In genomic region chr11:102053183-102053582, GRCm38 (mm10) we compare ENCODE assay signal across 15 mouse cellular contexts. TPM values are rescaled to one million over a fixed set of nuclear protein-coding genes. Genes with fewer than 3 reads are reported as not detected.
DNase-seq lines count a peak whose midpoint lies in the region; ATAC-seq and TF ChIP-seq lines count a peak whose summit lies in the region.
"Had no signal": no experiment of that assay in that cellular context is flagged by ENCODE, and none has a peak within 500 bp of the region (broad histone marks: within the 10 kb centered on the region; RNA-seq: fewer than 3 reads in every experiment).

No protein-coding gene starts in this region.

- peaks cover 8% of the 10 kb centered on the region; the same call in 1 of the 2 replicates for H3K4me1 ChIP-seq in liver, adult 2 months (ENCODE audit: control insufficient read depth, insufficient read depth, low read length)
- H3K4me1 ChIP-seq in liver, embryonic 11.5 days (replicated peaks; ENCODE audit: control insufficient read depth, insufficient read depth, low read length) = no peaks in the 10 kb centered on the region
- H3K4me1 ChIP-seq in midbrain, embryonic 15.5 days = no peaks in the 10 kb centered on the region
- H3K4me1 ChIP-seq: embryonic facial prominence, embryonic 13.5 days; forebrain, embryonic 15.5 days; limb, embryonic 13.5 days had no signal

- no peaks in the 10 kb centered on the region for H3K9me3 ChIP-seq in liver, embryonic 11.5 days (ENCODE audit: control insufficient read depth, low read length)
- no peaks in the 10 kb centered on the region for H3K9me3 ChIP-seq in midbrain, embryonic 15.5 days
- H3K9me3 ChIP-seq: embryonic facial prominence, embryonic 13.5 days; forebrain, embryonic 15.5 days; limb, embryonic 13.5 days had no signal

- H3K36me3 ChIP-seq in liver, adult 2 months (ENCODE audit: control insufficient read depth, insufficient read depth, low read length) = no peaks in the 10 kb centered on the region
- no peaks in the 10 kb centered on the region for H3K36me3 ChIP-seq in liver, embryonic 11.5 days (ENCODE audit: control insufficient read depth, insufficient read depth, low read length)
- no peaks in the 10 kb centered on the region for H3K36me3 ChIP-seq in midbrain, embryonic 15.5 days (replicated peaks)

- H3K27me3 ChIP-seq in liver, adult 2 months (ENCODE audit: control insufficient read depth, insufficient read depth, low read length) = no peaks in the 10 kb centered on the region
- H3K27me3 ChIP-seq in liver, embryonic 11.5 days (replicated peaks; ENCODE audit: control insufficient read depth, insufficient read depth, low read length) = peaks cover 8% of the 10 kb centered on the region; the same call in 1 of the 2 replicates
- H3K27me3 ChIP-seq in midbrain, embryonic 15.5 days (replicated peaks) = no peaks in the 10 kb centered on the region
- H3K27me3 ChIP-seq: forebrain, embryonic 15.5 days; limb, embryonic 13.5 days had no signal

- H3K27ac ChIP-seq in liver, adult 2 months (replicated peaks; ENCODE audit: insufficient read depth, low read depth, low read length) = peak overlapping the region; percentile 76
- no peak overlapping the region; the same call in 1 of the 2 replicates for H3K27ac ChIP-seq in liver, embryonic 11.5 days (ENCODE audit: low read depth, low read length)
- no peak overlapping the region for H3K27ac ChIP-seq in midbrain, embryonic 15.5 days
- H3K27ac ChIP-seq: embryonic facial prominence, embryonic 13.5 days; forebrain, embryonic 15.5 days; limb, embryonic 13.5 days had no signal

- H3K4me3 ChIP-seq in liver, adult 2 months (ENCODE audit: insufficient read depth, low read depth, low read length) = no peak overlapping the region
- no peak overlapping the region for H3K4me3 ChIP-seq in liver, embryonic 11.5 days (ENCODE audit: low read depth, low read length)
- no peak overlapping the region for H3K4me3 ChIP-seq in midbrain, embryonic 15.5 days
- H3K4me3 ChIP-seq: embryonic facial prominence, embryonic 13.5 days; forebrain, embryonic 15.5 days; limb, embryonic 13.5 days had no signal

- H3K79me2 ChIP-seq in liver, adult 2 months (ENCODE audit: control insufficient read depth, insufficient read depth, low read length) = no peaks in the 10 kb centered on the region

- WGBS in liver, adult 2 months = 51% methylated on average over 7 of the region's 7 CpGs
- WGBS in liver, embryonic 11.5 days = 77% methylated on average over 7 of the region's 7 CpGs
- WGBS in midbrain, embryonic 15.5 days = 84% methylated on average over 7 of the region's 7 CpGs

- peak; percentile 43 for DNase-seq in adrenal gland, adult 2 months
- DNase-seq in adrenal gland, postnatal 10 days = no peak
- DNase-seq in liver, adult 2 months (ENCODE audit: extremely low read depth, low read depth, low spot score) = peak; percentile 68
- DNase-seq in liver, embryonic 11.5 days (ENCODE audit: low spot score) = no peak
- DNase-seq in kidney, adult 9 months = peak; percentile 64
- DNase-seq in skeletal muscle tissue, adult 2 months (ENCODE audit: low read depth, low spot score) = peak; percentile 76
- DNase-seq in urinary bladder, postnatal 10 days (ENCODE audit: low spot score) = no peak

- H3K9ac ChIP-seq in liver, adult 2 months (ENCODE audit: low read depth, low read length) = no peak overlapping the region
- H3K9ac ChIP-seq in liver, embryonic 11.5 days (ENCODE audit: low read depth, low read length) = no peak overlapping the region
- H3K9ac ChIP-seq in midbrain, embryonic 15.5 days = no peak overlapping the region
- H3K9ac ChIP-seq: embryonic facial prominence, embryonic 13.5 days; forebrain, embryonic 15.5 days; limb, embryonic 13.5 days had no signal

- TF ChIP-seq POLR2A in liver, adult 2 months (IDR thresholded peaks at IDR 0.05; ENCODE audit: extremely low read depth, insufficient read depth, low read length) = no peak

- no peak for ATAC-seq in liver, embryonic 11.5 days (replicated peaks; ENCODE audit: low FRiP score)
- ATAC-seq in midbrain, embryonic 15.5 days (replicated peaks) = no peak
- ATAC-seq: forebrain, embryonic 15.5 days had no signal

- no peak overlapping the region for H3K4me2 ChIP-seq in liver, embryonic 11.5 days
- no peak overlapping the region for H3K4me2 ChIP-seq in midbrain, embryonic 15.5 days
- H3K4me2 ChIP-seq: embryonic facial prominence, embryonic 13.5 days; forebrain, embryonic 15.5 days; limb, embryonic 13.5 days had no signal

- TF ChIP-seq CTCF in liver, adult 2 months (IDR thresholded peaks at IDR 0.05; ENCODE audit: low read depth, low read length) = no peak

RNA-seq across cellular contexts. Expression of gene Cd300lg, which starts 11.9 kb away (rescaled TPM):
- 10 to 100 TPM; 28.1 to 58.7 TPM for total RNA-seq in adrenal gland, adult 2 months (2021)
- 44.3 and 60.6 TPM in 2 replicates for polyA plus RNA-seq in adrenal gland, adult 2 months (2012; rRNA removed)
- total RNA-seq in adrenal gland, postnatal 10 days (2021) = 10 to 100 TPM; 44.1 to 53.0 TPM
- 8.4 and 11.1 TPM in 2 replicates for total RNA-seq in liver, adult 2 months (2014; rRNA removed)
- 12.2 and 13.3 TPM in 2 replicates for polyA plus RNA-seq in liver, adult 2 months (2012; rRNA removed)
- polyA plus RNA-seq in liver, embryonic 11.5 days (2014; fragmentation: Nextera tagmentation; extraction: Ambion mirVana) = 0.27 and 0.66 TPM in 2 replicates
- polyA plus RNA-seq in midbrain, embryonic 15.5 days (2015; fragmentation: Nextera tagmentation; extraction: Ambion mirVana) = 0.31 and 0.43 TPM in 2 replicates
- total RNA-seq: ES-E14; layer of hippocampus, postnatal 36 days had no signal

RNA-seq across cellular contexts. Expression of gene Mpp3, which starts 24.9 kb away (rescaled TPM):
- total RNA-seq in adrenal gland, adult 2 months (2021) = 10 to 100 TPM in 1 of 2 experiments, 1 to 10 TPM in 1; 7.8 to 13.5 TPM
- polyA plus RNA-seq in adrenal gland, adult 2 months (2012; rRNA removed) = 12.1 and 16.9 TPM in 2 replicates
- total RNA-seq in adrenal gland, postnatal 10 days (2021) = 10 to 100 TPM; 11.8 to 16.0 TPM
- 0.07 and 0.28 TPM in 2 replicates for total RNA-seq in liver, adult 2 months (2014; rRNA removed)
- 0.06 and 0.19 TPM in 2 replicates for polyA plus RNA-seq in liver, adult 2 months (2012; rRNA removed)
- 2.6 and 3.2 TPM in 2 replicates for polyA plus RNA-seq in liver, embryonic 11.5 days (2014; fragmentation: Nextera tagmentation; extraction: Ambion mirVana)
- 60.1 and 62.9 TPM in 2 replicates for polyA plus RNA-seq in midbrain, embryonic 15.5 days (2015; fragmentation: Nextera tagmentation; extraction: Ambion mirVana)
- total RNA-seq: megakaryocyte progenitor cell, adult 5-6 weeks had no signal

RNA-seq across cellular contexts. Expression of gene Mpp2, which starts 35.1 kb away (rescaled TPM):
- 10 to 100 TPM in 1 of 2 experiments, 1 to 10 TPM in 1; 9.8 to 12.3 TPM for total RNA-seq in adrenal gland, adult 2 months (2021)
- polyA plus RNA-seq in adrenal gland, adult 2 months (2012; rRNA removed) = 14.4 and 17.5 TPM in 2 replicates
- total RNA-seq in adrenal gland, postnatal 10 days (2021) = 10 to 100 TPM in 1 of 2 experiments, 1 to 10 TPM in 1; 8.7 to 10.3 TPM
- under 0.01 and 0.20 TPM in 2 replicates for total RNA-seq in liver, adult 2 months (2014; rRNA removed)
- polyA plus RNA-seq in liver, adult 2 months (2012; rRNA removed) = 0.20 and 0.22 TPM in 2 replicates
- polyA plus RNA-seq in liver, embryonic 11.5 days (2014; fragmentation: Nextera tagmentation; extraction: Ambion mirVana) = 12.1 and 12.8 TPM in 2 replicates
- polyA plus RNA-seq in midbrain, embryonic 15.5 days (2015; fragmentation: Nextera tagmentation; extraction: Ambion mirVana) = 33.4 and 36.4 TPM in 2 replicates

RNA-seq across cellular contexts. Expression of gene Ppy, which starts 47.9 kb away (rescaled TPM):
- total RNA-seq in adrenal gland, adult 2 months (2021) = not detected
- polyA plus RNA-seq in adrenal gland, adult 2 months (2012; rRNA removed) = not detected in 2 replicates
- not detected for total RNA-seq in adrenal gland, postnatal 10 days (2021)
- total RNA-seq in liver, adult 2 months (2014; rRNA removed) = not detected in 2 replicates
- not detected in 2 replicates for polyA plus RNA-seq in liver, adult 2 months (2012; rRNA removed)
- not detected in 2 replicates for polyA plus RNA-seq in liver, embryonic 11.5 days (2014; fragmentation: Nextera tagmentation; extraction: Ambion mirVana)
- not detected in 2 replicates for polyA plus RNA-seq in midbrain, embryonic 15.5 days (2015; fragmentation: Nextera tagmentation; extraction: Ambion mirVana)
- total RNA-seq: ES-E14; layer of hippocampus, postnatal 36 days; megakaryocyte progenitor cell, adult 5-6 weeks had no signal
- polyA plus RNA-seq: embryonic facial prominence, embryonic 13.5 days; forebrain, embryonic 15.5 days; heart, embryonic 14.5 days; limb, embryonic 13.5 days had no signal

RNA-seq across cellular contexts. Expression of gene Pyy, which starts 54.4 kb away (rescaled TPM):
- not detected for total RNA-seq in adrenal gland, adult 2 months (2021)
- polyA plus RNA-seq in adrenal gland, adult 2 months (2012; rRNA removed) = not detected in 2 replicates
- total RNA-seq in adrenal gland, postnatal 10 days (2021) = not detected
- not detected in 2 replicates for total RNA-seq in liver, adult 2 months (2014; rRNA removed)
- polyA plus RNA-seq in liver, adult 2 months (2012; rRNA removed) = 0.35 TPM in 1 of 2 replicates, not detected in the other
- polyA plus RNA-seq in liver, embryonic 11.5 days (2014; fragmentation: Nextera tagmentation; extraction: Ambion mirVana) = 1.0 and 2.4 TPM in 2 replicates
- not detected in 2 replicates for polyA plus RNA-seq in midbrain, embryonic 15.5 days (2015; fragmentation: Nextera tagmentation; extraction: Ambion mirVana)
- total RNA-seq: layer of hippocampus, postnatal 36 days; megakaryocyte progenitor cell, adult 5-6 weeks had no signal
- polyA plus RNA-seq: embryonic facial prominence, embryonic 13.5 days; forebrain, embryonic 15.5 days; heart, embryonic 14.5 days; limb, embryonic 13.5 days had no signal

Comparison
In these comparisons a context has a peak if more than half of its experiments do, and no peak if none do; other contexts are left out.
1. DNase-seq: peak in adrenal gland, adult 2 months (single experiment), liver, adult 2 months (single experiment), kidney, adult 9 months (single experiment) and skeletal muscle tissue, adult 2 months (single experiment); none in adrenal gland, postnatal 10 days (single experiment), liver, embryonic 11.5 days (single experiment) and urinary bladder, postnatal 10 days (single experiment).
2. RNA of gene Mpp2, which starts 35.1 kb away (polyA plus RNA-seq): 33.4 to 36.4 TPM in midbrain, embryonic 15.5 days, 14.4 to 17.5 TPM in adrenal gland, adult 2 months and 12.1 to 12.8 TPM in liver, embryonic 11.5 days; 0.20 to 0.22 TPM in liver, adult 2 months; every median in the first group is over 10 times any median in the second.